Mouse (Mus musculus): ENCODE measurements around the gene Lnx1. TPM values are rescaled to one million over a fixed set of nuclear protein-coding genes. Genes with fewer than 3 reads are reported as not detected.

Gene Lnx1
- total RNA-seq, 1 experiment from 2014 or later: 0.81 TPM

DNA sequence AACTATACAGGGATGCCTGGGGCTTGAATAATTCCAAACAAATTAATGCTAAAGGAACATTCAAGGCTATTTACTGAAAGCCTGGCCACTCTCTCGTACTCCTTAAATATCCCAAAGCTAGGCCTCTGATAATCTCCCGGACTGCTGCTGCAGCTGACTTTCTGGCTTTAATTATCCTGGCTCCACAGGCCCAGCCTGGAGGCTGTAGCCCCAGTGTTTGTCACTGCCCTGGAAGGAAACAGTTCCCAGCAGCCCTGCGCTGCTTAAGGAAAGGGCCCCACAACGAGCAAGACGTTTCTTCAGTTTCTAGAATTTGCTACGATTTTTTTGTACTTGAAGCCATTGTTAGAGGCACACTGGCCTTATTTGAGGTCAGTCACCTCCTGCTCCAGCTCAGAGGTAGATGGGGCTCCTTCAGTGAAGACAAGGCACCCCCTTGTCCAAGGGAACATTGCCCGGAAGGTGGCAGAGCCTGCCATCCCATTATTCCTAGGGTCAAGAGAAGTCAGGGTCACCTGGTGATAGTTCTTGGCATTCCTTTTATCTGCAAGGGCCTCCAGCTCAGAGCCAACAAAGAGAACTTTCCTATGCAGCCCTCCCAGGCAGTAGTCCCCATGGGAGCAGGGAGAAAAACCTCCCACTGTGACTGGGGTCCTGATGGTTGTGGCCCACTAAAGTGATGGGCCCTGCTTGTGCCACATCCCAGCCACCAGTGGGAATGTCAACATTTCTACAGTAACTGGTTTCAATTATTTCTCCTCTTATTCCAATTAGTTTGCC, 80.8 kb downstream of the Lnx1 start:
- no peak for ATAC-seq (ENCODE audit: extremely low read depth, insufficient number of reproducible peaks, low FRiP score, poor library complexity, severe bottlenecking)

DNA sequence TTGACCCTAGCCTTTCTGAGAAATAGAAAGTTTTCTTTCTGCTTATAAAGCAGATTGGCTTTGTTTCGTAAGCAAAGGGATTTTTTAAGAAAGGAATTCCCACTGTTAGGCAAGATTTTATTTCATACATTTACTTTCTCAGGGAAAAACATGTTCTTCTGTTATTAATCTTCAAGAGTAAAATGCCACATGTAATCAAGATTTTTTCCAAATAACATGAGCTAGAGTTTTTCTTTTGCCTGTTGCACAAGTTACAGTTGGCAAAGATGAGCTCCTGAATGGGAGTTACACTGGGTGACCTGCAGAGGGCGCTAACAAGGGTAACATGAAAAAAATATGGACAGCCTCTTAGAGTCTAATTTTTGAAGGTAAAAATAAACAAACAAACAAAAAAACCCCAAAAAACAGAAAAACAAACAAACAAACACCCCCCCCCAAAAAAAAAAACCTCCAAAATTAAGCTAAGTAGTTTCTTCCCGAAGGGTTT, 84.1 kb downstream of the Lnx1 start:
- no peak for ATAC-seq (ENCODE audit: extremely low read depth, insufficient number of reproducible peaks, low FRiP score, poor library complexity, severe bottlenecking)

DNA sequence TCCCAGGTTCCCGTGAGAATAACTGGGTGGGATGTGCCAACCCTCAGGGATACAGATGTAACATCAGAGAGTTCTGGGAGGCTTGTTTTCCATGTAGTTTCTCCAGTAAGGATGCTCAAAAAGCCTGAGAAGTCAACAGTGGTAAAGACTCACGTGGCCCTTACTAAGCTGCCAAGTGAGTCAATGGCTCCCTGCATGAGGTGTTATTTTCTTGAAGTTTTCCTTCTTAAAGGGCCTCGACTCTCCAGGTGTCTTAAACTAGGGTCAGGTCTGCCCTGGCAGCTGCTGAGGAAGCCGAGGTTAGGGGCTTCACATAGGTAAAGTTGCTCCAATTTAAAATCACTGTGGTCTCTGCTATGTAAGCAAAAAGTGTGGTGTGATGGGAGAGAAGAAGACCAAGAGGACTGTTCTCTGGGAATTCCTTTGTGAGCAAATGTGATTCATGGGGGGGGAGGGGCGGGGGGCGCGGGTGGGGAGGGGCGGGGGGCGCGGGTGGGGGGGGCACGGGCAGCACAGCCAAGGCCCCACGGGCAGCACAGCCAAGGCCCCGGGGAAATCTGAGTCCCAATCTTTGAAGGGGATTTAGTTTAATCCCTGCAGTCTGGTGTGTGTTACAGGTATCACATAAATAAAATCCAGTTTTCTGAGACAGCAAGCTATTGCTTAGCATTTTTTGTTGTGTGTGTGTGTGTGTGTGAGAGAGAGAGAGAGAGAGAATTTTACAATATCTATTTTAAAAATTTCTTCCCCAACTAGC, 84.7 kb downstream of the Lnx1 start:
- no peak for ATAC-seq (ENCODE audit: extremely low read depth, insufficient number of reproducible peaks, low FRiP score, poor library complexity, severe bottlenecking)

GRCm38 (mm10) chr5:74613491-74614151, 89.1 kb downstream of the Lnx1 start:
- ATAC-seq (ENCODE audit: extremely low read depth, insufficient number of reproducible peaks, low FRiP score, poor library complexity, severe bottlenecking): no peak

DNA sequence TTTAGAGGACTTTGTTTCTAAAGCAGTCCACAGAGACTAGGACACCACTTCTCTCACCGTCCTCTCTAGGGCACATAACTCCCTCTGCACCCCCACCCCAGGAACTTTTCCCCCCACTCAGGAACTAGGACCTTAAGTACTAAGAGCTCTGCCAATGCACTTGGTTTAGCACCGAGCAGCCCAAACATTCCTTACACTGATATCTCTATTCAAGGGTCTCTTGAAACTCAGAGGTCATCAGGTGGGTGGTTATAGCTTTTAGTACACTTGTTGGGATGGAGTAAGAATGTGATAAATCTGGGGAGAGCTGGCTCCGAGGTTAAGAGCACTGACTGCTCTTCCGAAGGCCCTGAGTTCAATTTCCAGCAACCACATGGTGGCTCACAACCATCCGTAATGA, 90.0 kb downstream of the Lnx1 start:
- no peak for ATAC-seq (ENCODE audit: extremely low read depth, insufficient number of reproducible peaks, low FRiP score, poor library complexity, severe bottlenecking)

DNA sequence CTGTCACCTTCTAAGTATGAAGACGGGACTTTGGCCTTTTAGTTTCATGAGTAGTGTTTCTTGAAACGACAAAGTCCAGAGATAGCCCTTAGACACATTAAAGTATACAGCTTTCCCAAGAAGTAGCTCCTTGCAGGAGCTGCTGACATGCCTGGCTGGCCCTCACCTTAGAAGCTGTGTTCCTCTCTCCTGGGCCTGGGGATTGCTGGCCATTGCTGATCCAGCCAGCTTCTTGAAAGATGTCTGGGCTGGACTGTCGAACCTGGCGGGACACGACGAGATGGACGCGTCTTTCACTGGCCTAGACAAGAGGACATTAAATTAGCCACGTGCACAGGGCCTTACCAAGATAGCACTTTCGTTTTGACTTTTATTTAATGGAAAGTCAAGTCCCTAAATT, 92.2 kb downstream of the Lnx1 start:
- no peak for ATAC-seq (ENCODE audit: extremely low read depth, insufficient number of reproducible peaks, low FRiP score, poor library complexity, severe bottlenecking)

DNA sequence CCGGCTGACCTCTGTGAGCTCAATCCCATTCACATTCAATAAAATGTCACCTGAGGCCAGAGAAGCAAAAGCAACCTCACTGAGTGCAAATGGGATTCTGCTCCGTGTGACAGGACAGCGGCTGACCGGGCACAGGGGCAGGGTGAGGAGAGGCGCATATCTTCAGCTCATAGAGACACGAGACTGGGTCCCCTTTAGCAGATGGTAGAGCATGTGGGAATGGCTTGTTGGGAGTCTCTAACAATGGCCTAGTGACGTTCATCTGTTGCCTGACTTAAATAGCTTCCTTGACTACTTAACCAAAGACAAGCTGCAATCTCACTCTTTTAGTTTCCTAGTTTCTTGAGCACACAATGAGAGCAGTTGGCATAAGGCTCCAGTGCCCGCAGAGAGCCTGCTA, 96.5 kb downstream of the Lnx1 start:
- ATAC-seq (ENCODE audit: extremely low read depth, insufficient number of reproducible peaks, low FRiP score, poor library complexity, severe bottlenecking): no peak

GRCm38 (mm10) chr5:74603306-74603705, 99.4 kb downstream of the Lnx1 start:
- no peak for ATAC-seq (ENCODE audit: extremely low read depth, insufficient number of reproducible peaks, low FRiP score, poor library complexity, severe bottlenecking)

- ATAC-seq (ENCODE audit: extremely low read depth, insufficient number of reproducible peaks, low FRiP score, poor library complexity, severe bottlenecking): no peak
These were observed 100.3 kb downstream of the Lnx1 start for GRCm38 (mm10) chr5:74602371-74602770.

GRCm38 (mm10) chr5:74601965-74602364, 100.7 kb downstream of the Lnx1 start:
- ATAC-seq (ENCODE audit: extremely low read depth, insufficient number of reproducible peaks, low FRiP score, poor library complexity, severe bottlenecking): no peak

- ATAC-seq (ENCODE audit: extremely low read depth, insufficient number of reproducible peaks, low FRiP score, poor library complexity, severe bottlenecking): no peak
These were observed 101.5 kb downstream of the Lnx1 start for GRCm38 (mm10) chr5:74601171-74601570.

DNA sequence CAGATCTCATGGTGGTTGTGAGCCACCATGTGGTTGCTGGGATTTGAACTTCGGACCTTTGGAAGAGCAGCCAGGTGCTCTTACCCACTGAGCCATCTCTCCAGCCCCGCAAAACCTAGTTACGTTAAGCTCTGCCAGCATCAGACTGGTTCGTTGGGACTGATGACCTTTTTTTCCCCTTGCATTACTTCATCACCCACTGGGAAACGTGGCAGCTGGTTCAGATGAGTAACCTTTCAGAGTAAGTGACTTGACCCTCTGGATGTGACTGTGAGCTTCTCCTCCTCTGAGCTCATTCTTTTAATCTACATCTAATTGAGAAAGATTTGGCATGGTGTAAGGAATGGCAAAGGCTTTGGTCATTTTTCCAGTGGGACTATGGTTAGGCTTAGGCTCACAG, 102.7 kb downstream of the Lnx1 start:
- ATAC-seq (ENCODE audit: extremely low read depth, insufficient number of reproducible peaks, low FRiP score, poor library complexity, severe bottlenecking): no peak

- ATAC-seq (ENCODE audit: extremely low read depth, insufficient number of reproducible peaks, low FRiP score, poor library complexity, severe bottlenecking): no peak
These were observed 109.6 kb downstream of the Lnx1 start for GRCm38 (mm10) chr5:74593147-74593546.

- ATAC-seq (ENCODE audit: extremely low read depth, insufficient number of reproducible peaks, low FRiP score, poor library complexity, severe bottlenecking): no peak
These were observed 111.3 kb downstream of the Lnx1 start for GRCm38 (mm10) chr5:74591413-74591812.

DNA sequence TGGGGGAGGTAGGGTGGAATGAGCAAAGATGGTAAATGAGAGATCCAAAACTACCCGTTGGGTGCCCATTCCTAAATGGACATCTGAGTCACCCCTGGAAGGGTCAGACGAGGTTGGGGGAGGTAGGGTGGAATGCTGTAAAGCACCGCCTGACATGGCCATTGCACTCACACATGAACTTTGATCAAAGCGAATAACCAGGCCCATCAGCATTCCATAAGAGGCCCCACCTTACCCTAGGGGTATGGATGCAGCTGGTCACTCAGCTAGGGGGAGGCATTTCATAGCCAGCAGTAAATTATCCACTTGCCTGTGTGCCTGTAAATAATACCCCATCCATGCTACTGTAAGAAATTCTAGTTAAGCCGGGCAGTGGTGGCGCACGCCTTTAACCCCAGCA, 113.6 kb downstream of the Lnx1 start:
- ATAC-seq (ENCODE audit: extremely low read depth, insufficient number of reproducible peaks, low FRiP score, poor library complexity, severe bottlenecking): no peak

GRCm38 (mm10) chr5:74571767-74572166, 130.9 kb downstream of the Lnx1 start:
- ATAC-seq (ENCODE audit: extremely low read depth, insufficient number of reproducible peaks, low FRiP score, poor library complexity, severe bottlenecking): no peak

DNA sequence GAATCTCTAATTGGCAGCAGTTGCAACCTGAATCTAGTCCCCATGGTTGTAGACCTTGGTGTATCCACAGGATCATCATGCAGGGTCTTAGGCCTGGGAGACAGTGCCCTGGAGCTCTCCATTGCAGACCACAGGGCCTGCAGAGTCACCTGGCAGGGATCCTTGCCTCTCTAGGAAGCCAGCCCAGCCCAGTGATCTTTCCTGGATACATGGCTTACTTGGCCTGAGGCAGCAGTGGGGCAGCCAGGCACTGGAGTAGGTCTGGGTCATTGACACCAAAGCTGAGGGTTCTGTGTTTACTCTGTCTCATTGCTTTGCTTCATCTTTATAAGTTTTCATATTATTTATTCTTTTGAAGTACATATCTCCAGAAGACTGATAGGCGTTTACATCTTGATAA, 141.6 kb downstream of the Lnx1 start:
- ATAC-seq (ENCODE audit: extremely low read depth, insufficient number of reproducible peaks, low FRiP score, poor library complexity, severe bottlenecking): no peak

GRCm38 (mm10) chr5:74549566-74549965, 153.1 kb downstream of the Lnx1 start:
- ATAC-seq (ENCODE audit: extremely low read depth, insufficient number of reproducible peaks, low FRiP score, poor library complexity, severe bottlenecking): no peak

DNA sequence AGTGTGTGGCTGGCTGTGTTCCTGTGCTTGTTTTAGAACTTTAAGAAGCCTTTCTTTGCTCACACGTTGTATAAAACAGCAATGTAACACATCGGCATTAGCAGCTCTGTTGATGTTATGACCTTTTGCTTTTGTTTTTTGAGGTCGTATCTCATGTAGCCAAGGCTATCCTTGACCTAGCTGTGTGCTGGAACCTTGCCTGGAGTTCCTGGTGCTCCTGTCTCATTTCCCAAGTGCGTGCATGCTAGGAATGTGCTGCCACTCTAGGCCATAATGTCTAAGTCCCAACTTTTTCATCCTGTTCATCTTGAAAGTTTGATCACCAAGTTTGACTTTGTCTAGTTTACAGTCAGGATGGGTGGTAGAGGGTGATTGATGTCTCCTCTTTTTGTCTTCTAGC, 157.1 kb downstream of the Lnx1 start:
- no peak for ATAC-seq (ENCODE audit: extremely low read depth, insufficient number of reproducible peaks, low FRiP score, poor library complexity, severe bottlenecking)

Measured in neutrophil, adult 5-6 weeks (primary cell).